Mouse (Mus musculus) layer of hippocampus, postnatal 25 days (tissue): ENCODE results near the gene Prmt1. TPM values are rescaled to one million over a fixed set of nuclear protein-coding genes. Genes with fewer than 3 reads are reported as not detected.

ENCODE experiments used
- DNase-seq, 2 experiments: peaks; one replicate each; pipeline ENCODE4 v3.0.0; 2022; ENCODE audit warnings: mixed read lengths in 2 of 2, low spot score in 1 of 2; ENCODE audit errors: extremely low spot score in 1 of 2
- microRNA-seq, 2 experiments: library from miRNA; unstranded; fragments of <30 nt; microRNA quantifications; one replicate each; pipeline ENCODE4 v1.2.0; 2021
- total RNA-seq, 2 experiments: library from RNA; stranded (reverse); gene quantifications; 2 replicates each; pipeline ENCODE4 v1.2.3; 2021

Gene Prmt1
- total RNA-seq, 2 experiments from 2014 or later = 161 to 174 TPM

DNA sequence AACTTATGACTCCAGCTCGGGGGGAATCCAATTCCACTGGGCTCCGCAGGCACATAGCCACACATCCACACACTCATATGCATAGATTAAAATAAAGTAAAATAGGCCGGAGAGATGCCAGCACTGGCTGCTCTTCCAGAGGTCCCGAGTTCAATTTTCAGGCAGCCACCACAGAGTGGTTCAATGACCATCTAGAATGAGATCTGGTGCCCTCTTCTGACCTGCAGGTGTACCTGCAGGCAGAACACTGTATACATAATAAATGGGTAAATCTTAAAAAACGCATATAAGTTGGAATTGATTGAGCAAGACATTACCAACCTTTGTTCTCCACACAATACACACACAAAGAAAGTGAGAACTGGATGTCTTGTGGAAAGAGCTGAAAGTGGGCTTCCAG, 30.7 kb downstream of the Prmt1 start:
- no peak for DNase-seq

DNA sequence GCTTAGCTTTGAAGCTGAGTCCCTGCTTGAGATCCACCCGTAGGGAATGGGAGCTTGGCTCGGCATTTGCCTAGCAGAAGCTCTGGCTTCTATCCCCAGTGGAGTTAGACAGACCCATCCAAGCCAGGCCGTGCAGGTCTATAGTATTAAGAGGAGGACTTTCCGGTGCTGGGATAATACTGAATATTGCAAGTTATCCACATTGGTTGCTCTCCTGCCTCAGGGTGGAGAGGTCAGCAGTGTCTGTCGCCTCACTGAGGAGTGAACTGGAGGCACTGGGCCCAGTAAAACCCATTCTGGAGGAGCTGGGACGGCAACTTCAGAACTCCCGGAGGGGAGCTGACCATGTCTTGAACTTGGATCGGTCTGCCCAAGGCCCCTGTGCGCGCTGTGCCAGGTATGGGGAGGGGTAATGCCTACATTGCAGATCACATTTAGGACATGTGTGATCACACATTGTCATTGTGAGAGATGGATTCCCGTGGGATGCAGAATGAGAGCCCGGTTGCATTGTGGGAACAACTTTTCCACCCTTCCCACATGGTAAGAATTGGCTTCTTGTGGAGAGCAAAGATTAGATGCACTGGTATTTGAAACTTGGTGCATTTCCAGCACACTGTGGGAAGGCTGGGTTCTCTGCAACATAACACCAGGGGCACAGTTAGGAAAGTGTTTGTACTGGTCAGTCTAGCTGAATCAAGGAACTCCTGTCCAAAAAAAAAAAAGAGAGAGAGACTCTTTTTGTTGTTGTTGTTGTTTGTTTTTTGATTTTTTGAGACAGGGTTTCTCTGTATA, 32.1 kb downstream of the Prmt1 start:
- DNase-seq = no peak

DNA sequence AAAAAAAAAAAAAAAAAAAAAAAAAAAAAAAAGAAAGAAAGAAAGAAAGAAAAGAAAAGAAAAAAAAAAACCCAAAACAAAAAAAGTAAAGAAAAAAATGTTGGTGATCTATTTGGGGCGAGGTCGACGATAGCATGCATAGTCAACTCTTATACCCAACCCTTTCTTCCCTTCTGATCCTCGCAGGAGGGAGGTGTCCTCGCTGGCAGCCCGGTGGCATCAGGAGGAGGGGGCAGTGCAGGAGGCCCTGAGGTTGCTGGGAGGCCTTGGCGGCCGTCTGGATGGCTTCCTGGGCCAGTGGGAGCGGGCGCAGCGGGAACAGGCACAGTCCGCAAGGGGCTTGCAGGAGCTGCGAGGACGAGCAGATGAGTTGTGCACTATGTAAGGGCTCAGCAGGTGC, 32.8 kb downstream of the Prmt1 start:
- DNase-seq = no peak

DNA sequence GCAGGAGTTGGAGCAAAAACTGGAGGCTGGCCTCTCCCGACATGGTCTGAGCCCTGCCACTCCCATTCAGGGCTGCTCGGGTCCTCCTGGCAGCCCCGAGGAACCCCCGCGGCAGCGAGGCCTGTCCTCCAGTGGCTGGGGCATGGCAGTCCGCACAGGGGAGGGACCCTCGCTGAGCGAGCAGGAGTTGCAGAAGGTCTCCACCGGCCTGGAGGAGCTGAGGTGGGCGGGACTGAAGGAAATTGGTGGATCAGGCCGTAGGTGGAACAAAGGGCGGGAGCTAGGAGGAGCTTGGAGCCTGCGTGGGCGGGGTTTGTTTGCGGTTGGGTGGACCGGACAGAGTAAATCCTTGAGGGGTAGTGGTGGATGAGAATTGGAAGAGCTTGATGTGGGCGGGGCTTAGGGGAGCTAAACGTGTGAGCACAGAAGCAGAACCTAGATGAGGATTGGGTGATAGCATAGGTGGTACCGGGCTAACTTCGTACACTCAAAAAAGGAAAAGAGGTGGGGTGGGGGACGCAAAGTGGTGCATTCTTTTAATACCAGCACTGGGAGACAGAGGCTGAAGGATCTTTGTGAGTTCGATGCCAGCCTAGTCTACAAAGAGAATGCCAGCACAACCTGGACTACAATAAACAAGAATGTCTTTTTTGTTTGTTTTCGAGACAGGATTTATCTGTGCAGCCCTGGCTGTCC, 33.6 kb downstream of the Prmt1 start:
- DNase-seq = peak; percentile 55 to 69

DNA sequence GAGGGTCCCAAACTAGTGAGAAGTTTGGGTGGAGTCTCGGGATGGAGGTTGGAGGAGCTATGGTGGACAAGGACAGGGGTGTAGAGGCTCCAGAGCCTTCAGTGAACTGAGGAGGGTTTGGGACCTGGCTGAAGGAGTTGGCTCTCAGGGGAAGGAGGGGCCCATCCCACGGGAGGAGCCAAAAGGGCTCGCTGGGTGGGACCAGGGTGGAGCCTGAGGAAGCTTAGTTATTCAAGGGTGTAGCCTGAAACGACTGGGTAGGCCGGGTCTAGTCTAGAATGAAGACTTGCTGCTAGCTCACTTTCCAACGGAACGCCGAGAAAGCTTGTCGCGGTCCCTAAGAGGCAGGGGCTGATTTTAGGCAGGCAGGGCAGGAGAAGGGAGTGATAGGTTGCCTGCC, 34.4 kb downstream of the Prmt1 start:
- DNase-seq = no peak

DNA sequence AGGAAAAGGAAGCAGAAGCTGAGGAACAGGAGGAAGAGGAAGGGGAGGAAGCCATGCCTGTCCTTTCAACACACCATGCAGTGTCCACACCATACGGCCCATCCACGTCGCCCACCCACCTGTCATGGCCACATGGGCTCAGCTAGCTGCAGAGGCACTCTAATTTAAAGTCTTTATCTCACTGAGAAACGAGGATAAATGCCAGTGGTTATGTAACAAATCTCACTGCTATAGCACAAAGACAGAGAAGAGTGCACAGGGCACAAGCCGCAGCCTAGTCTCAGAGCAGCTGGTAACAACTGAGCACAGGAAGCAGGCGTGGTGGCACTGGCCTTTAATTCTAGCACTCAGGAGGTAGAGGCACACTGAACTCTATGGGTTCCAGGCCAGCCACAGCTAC, 36.4 kb downstream of the Prmt1 start:
- no peak for DNase-seq

DNA sequence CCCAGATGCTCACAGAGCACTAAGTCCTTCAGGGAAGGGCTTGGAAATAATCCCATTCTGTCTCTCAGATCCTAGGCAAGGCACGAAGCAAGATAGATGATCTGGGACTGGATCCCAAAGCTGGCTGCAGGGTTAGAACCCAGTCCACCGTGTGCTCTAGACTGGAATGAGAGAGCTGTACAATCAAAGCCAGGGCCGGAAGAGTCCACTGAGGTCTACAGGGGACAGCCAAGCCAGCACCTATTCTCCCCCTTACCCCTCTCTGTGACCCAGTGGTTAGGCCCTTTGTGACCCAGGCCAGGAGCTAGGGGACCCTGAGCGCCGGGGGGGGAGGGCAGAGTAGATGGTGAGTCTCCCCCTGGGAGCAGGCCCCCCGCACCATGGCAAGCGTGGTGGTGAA, 43.5 kb downstream of the Prmt1 start, which contains the start of gene Tsks:
Gene Tsks (plus strand): TSS at position 301 of the 400 bp plus-strand sequence.
- DNase-seq = no peak

DNA sequence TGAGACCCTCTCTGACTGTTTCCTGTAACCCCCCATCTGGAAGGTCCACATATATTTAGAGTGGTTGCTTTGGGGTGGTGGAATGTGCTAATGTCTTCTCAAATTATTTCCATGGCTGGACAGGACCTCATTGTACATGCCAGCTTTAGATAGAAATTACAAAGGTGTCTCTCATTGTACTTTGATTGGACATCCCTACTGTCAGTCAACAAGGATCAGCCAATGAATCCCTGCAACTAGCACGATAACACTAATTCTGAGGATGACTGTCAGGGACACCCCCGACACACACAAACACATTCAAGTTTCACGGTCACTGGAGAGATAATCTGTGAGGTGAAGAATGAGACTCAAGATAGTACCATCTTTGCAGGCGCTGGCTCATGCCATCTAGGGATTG, 47.7 kb downstream of the Prmt1 start:
- DNase-seq = no peak

DNA sequence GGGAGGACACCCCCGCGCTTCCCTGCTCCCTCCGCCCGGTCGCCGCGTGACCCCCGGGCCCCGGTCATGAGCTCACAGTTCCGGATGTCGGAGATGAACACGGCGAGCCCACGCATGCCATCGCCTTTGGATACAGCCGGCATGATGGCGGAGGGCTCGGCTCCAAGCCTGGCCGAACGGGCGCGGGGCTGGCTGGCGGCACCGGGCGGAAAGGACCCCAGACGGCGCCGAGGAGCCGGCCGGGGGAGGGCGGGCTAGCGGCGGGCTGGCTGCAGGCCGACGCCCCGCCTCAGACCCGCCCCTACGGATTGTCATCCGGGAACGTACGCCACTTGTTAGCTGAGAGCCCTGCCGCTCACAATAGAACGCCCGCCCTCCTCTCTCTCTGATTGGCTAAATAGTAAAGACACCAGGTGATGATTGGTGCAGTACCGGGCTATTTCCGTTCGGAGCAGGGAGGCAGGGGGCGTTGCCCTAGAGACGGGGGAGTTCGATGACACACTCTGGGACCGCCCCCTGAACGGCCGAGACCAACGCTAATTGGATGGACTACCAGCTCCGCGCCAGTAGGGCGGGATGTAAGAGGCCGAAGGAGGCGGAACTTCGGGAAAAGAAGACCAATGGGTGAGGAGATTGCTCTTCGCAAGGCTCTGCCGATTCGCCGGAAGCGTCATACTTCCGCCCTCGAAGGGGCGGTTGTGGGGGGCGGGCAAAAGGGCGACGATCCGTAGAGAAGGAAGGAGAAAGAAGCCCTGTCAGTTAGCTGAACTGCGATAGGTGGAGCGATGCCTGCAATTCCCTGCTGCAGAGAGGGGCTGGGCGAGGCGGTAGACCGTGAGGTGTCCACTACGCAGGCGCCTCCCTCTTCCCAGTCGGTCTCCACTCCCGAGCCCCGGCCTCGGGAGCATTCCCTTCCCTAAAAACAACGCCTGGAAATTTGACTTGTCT, 56.9 kb downstream of the Prmt1 start, which contains the start of gene Ap2a1:
Gene Ap2a1 (minus strand): TSS at position 293 of the 948 bp plus-strand sequence.
- DNase-seq = peak; percentile 91

DNA sequence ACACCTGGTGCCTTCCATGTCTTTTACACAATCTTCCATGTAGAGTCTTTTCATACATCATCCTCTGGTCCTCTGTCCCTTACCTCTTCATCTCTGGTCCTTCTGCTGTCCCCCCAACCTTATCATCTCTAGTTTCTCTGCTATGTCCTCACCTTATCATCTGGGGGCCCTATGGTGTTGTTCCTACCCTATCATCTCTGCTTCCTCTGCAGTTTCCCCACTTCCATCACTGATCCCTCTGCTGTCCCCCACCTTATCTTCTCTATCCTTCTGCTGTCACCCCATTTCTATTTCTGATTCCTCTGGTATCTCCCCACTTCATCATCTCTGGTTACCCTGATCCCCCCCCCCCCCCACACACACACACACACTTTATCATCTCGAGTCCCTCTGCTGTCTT, 57.8 kb downstream of the Prmt1 start:
- DNase-seq = no peak

Small RNA genes lying within 50 kb of the gene (microRNA-seq; reads per million reads assigned to microRNA genes)
- gene Mir7054 = 1.8 to 2.0 reads per million in 2 experiments

Other genes starting within 250 kb of the Prmt1 start
- gene Vrk3, start 238.2 kb downstream of the Prmt1 start, total RNA-seq = 10 to 100 TPM; 33.8 to 35.0 TPM
- gene Zfp473, start 235.5 kb downstream of the Prmt1 start, total RNA-seq = under 1 TPM; 0.31 to 0.37 TPM
- gene Nup62, start 170.5 kb downstream of the Prmt1 start, total RNA-seq = 10 to 100 TPM; 30.7 to 31.1 TPM
- 1 to 10 TPM; 1.4 to 2.4 TPM for gene Il4i1, start 170.2 kb downstream of the Prmt1 start, total RNA-seq
- gene Atf5, start 169.9 kb downstream of the Prmt1 start, total RNA-seq = 10 to 100 TPM; 26.7 to 31.2 TPM
- 10 to 100 TPM; 76.1 to 79.5 TPM for gene Akt1s1, start 137.6 kb downstream of the Prmt1 start, total RNA-seq
- gene Tbc1d17, start 137.5 kb downstream of the Prmt1 start, total RNA-seq = 10 to 100 TPM; 59.0 to 61.0 TPM
- gene Pnkp, start 129.4 kb downstream of the Prmt1 start, total RNA-seq = 10 to 100 TPM; 31.1 to 34.0 TPM
- gene Ptov1, start 116.8 kb downstream of the Prmt1 start, total RNA-seq = 100 to 1,000 TPM; 311 to 358 TPM
- gene Med25, start 93.9 kb downstream of the Prmt1 start, total RNA-seq = 100 to 1,000 TPM; 105 to 108 TPM
- 10 to 100 TPM; 27.3 to 29.2 TPM for gene Fuz, start 90.5 kb downstream of the Prmt1 start, total RNA-seq
- 100 to 1,000 TPM; 304 to 306 TPM for gene Ap2a1, start 57.1 kb downstream of the Prmt1 start, total RNA-seq
- gene Tsks, start 43.4 kb downstream of the Prmt1 start, total RNA-seq = 1 to 10 TPM in 1 of 2 experiments, under 1 TPM in 1; 0.73 to 1.0 TPM
- gene Cpt1c, start 11.7 kb downstream of the Prmt1 start, total RNA-seq = 100 to 1,000 TPM; 117 to 128 TPM
- 10 to 100 TPM; 39.5 to 40.1 TPM for gene Irf3, start 11.1 kb upstream of the Prmt1 start, total RNA-seq
- 1 to 10 TPM; 1.9 to 3.4 TPM for gene Bcl2l12, start 12.1 kb upstream of the Prmt1 start, total RNA-seq
- gene Scaf1, start 29.8 kb upstream of the Prmt1 start, total RNA-seq = 100 to 1,000 TPM; 151 to 156 TPM
- gene Rras, start 31.4 kb upstream of the Prmt1 start, total RNA-seq = 10 to 100 TPM; 11.7 to 12.3 TPM
- 10 to 100 TPM; 67.9 to 81.7 TPM for gene Prr12, start 66.3 kb upstream of the Prmt1 start, total RNA-seq
- gene Nosip, start 75.9 kb upstream of the Prmt1 start, total RNA-seq = 10 to 100 TPM; 49.8 to 59.4 TPM
- gene Prrg2, start 76.1 kb upstream of the Prmt1 start, total RNA-seq = 1 to 10 TPM; 5.6 to 6.6 TPM
- 1 to 10 TPM; 9.6 to 9.7 TPM for gene Rcn3, start 105.7 kb upstream of the Prmt1 start, total RNA-seq
- 10 to 100 TPM; 18.1 to 21.0 TPM for gene Fcgrt, start 117.3 kb upstream of the Prmt1 start, total RNA-seq
- 100 to 1,000 TPM; 418 to 465 TPM for gene Rps11, start 137.9 kb upstream of the Prmt1 start, total RNA-seq
- gene Rpl13a, start 142.2 kb upstream of the Prmt1 start, total RNA-seq = 100 to 1,000 TPM; 765 to 826 TPM
- gene Gm45713, start 149.7 kb upstream of the Prmt1 start, total RNA-seq = not detected
- 1 to 10 TPM; 4.5 to 8.2 TPM for gene Flt3l, start 149.9 kb upstream of the Prmt1 start, total RNA-seq
- gene Pih1d1, start 167.7 kb upstream of the Prmt1 start, total RNA-seq = 10 to 100 TPM; 43.2 to 47.0 TPM
- 10 to 100 TPM; 10.9 to 13.6 TPM for gene Aldh16a1, start 168.0 kb upstream of the Prmt1 start, total RNA-seq
- 1,000 to 10,000 TPM; 1,494 to 1,551 TPM for gene Slc17a7, start 177.4 kb upstream of the Prmt1 start, total RNA-seq
- under 1 TPM in 1 of 2 experiments, not detected in 1; 0.26 TPM for gene Gfy, start 193.0 kb upstream of the Prmt1 start, total RNA-seq
- not detected for gene Pth2, start 194.4 kb upstream of the Prmt1 start, total RNA-seq
- 1 to 10 TPM; 2.4 to 2.9 TPM for gene Ccdc155, start 218.3 kb upstream of the Prmt1 start, total RNA-seq
- gene Dkkl1, start 225.6 kb upstream of the Prmt1 start, total RNA-seq = 1 to 10 TPM; 1.2 to 2.4 TPM
- gene Tead2, start 229.2 kb upstream of the Prmt1 start, total RNA-seq = 1 to 10 TPM; 4.7 to 5.5 TPM